ENCODE assay signal across 19 mouse cellular contexts in genomic region chr7:35124216-35124615, GRCm38 (mm10). TPM values are rescaled to one million over a fixed set of nuclear protein-coding genes. Genes with fewer than 3 reads are reported as not detected.
DNase-seq lines count a peak whose midpoint lies in the region; ATAC-seq and TF ChIP-seq lines count a peak whose summit lies in the region.
"Had no signal": no experiment of that assay in that cellular context is flagged by ENCODE, and none has a peak within 500 bp of the region (broad histone marks: within the 10 kb centered on the region; RNA-seq: fewer than 3 reads in every experiment).

No protein-coding gene starts in this region.

- DNase-seq in liver, postnatal 0 days = no peak
- no peak for DNase-seq in liver
- peak; percentile 59 to 83 for DNase-seq in layer of hippocampus, adult 18-20 months (ENCODE audit: low spot score in 2 of 2)
- DNase-seq in cerebellum, postnatal 14 days = no peak
- DNase-seq in cerebellum, adult 9-10 months = no peak
- DNase-seq: adrenal gland, adult 2 months; cerebellum, adult 8-10 months; kidney, adult 8-10 months; lung, postnatal 10 days; retina, postnatal 1 day; thymus, adult 2 months had no signal

- ATAC-seq in forebrain, embryonic 15.5 days (replicated peaks) = no peak
- ATAC-seq in forebrain, embryonic 12.5 days (ENCODE audit: low FRiP score) = no peak
- ATAC-seq in liver, postnatal 0 days = no peak
- ATAC-seq: hindbrain, embryonic 16.5 days; midbrain, embryonic 16.5 days had no signal

- H3K9me3 ChIP-seq in forebrain, embryonic 15.5 days = no peaks in the 10 kb centered on the region
- H3K9me3 ChIP-seq in forebrain, embryonic 12.5 days = no peaks in the 10 kb centered on the region
- no peaks in the 10 kb centered on the region for H3K9me3 ChIP-seq in liver, postnatal 0 days (ENCODE audit: low read length)
- H3K9me3 ChIP-seq: heart, embryonic 12.5 days had no signal

- H3K27ac ChIP-seq in forebrain, embryonic 15.5 days (replicated peaks) = peak overlapping the region; percentile 29; the same call in 1 of the 2 replicates
- no peak overlapping the region for H3K27ac ChIP-seq in forebrain, embryonic 12.5 days
- H3K27ac ChIP-seq in liver, postnatal 0 days (ENCODE audit: low read depth) = peak overlapping the region; percentile 49; the same call in 1 of the 2 replicates
- H3K27ac ChIP-seq in macrophage = peak overlapping the region; percentile 40

- no peak overlapping the region for H3K4me2 ChIP-seq in forebrain, embryonic 15.5 days (replicated peaks)
- H3K4me2 ChIP-seq in forebrain, embryonic 12.5 days = no peak overlapping the region
- H3K4me2 ChIP-seq in liver, postnatal 0 days (ENCODE audit: low read depth, low read length) = no peak overlapping the region
- H3K4me2 ChIP-seq: heart, embryonic 12.5 days had no signal

- no peak overlapping the region for H3K9ac ChIP-seq in forebrain, embryonic 15.5 days (replicated peaks)
- no peak overlapping the region for H3K9ac ChIP-seq in forebrain, embryonic 12.5 days
- H3K9ac ChIP-seq in liver, postnatal 0 days (replicated peaks) = no peak overlapping the region
- H3K9ac ChIP-seq: heart, embryonic 12.5 days had no signal

- peaks cover 29% of the 10 kb centered on the region for H3K79me2 ChIP-seq in macrophage (ENCODE audit: inconsistent target)

- TF ChIP-seq CTCF in liver, postnatal 0 days (IDR thresholded peaks at IDR 0.05; ENCODE audit: low read depth) = no peak

- peaks cover 33% of the 10 kb centered on the region for H3K27me3 ChIP-seq in forebrain, embryonic 15.5 days
- peaks cover 63% of the 10 kb centered on the region for H3K27me3 ChIP-seq in forebrain, embryonic 12.5 days
- peaks cover 18% of the 10 kb centered on the region for H3K27me3 ChIP-seq in liver, postnatal 0 days (ENCODE audit: insufficient read depth, low read length)
- H3K27me3 ChIP-seq: CH12.LX had no signal

- no peaks in the 10 kb centered on the region for H3K36me3 ChIP-seq in forebrain, embryonic 15.5 days
- no peaks in the 10 kb centered on the region for H3K36me3 ChIP-seq in forebrain, embryonic 12.5 days (replicated peaks)
- H3K36me3 ChIP-seq in liver, postnatal 0 days (replicated peaks; ENCODE audit: insufficient read depth, low read length) = no peaks in the 10 kb centered on the region
- H3K36me3 ChIP-seq in macrophage (ENCODE audit: inconsistent target) = no peaks in the 10 kb centered on the region
- H3K36me3 ChIP-seq: heart, embryonic 12.5 days had no signal

- peaks cover 20% of the 10 kb centered on the region for H3K4me1 ChIP-seq in forebrain, embryonic 15.5 days
- peaks cover 16% of the 10 kb centered on the region for H3K4me1 ChIP-seq in forebrain, embryonic 12.5 days
- peaks cover 30% of the 10 kb centered on the region for H3K4me1 ChIP-seq in liver, postnatal 0 days (ENCODE audit: insufficient read depth)

- H3K4me3 ChIP-seq in forebrain, embryonic 15.5 days = no peak overlapping the region
- no peak overlapping the region for H3K4me3 ChIP-seq in forebrain, embryonic 12.5 days (replicated peaks)
- H3K4me3 ChIP-seq in liver, postnatal 0 days (ENCODE audit: low read depth, low read length) = no peak overlapping the region
- no peak overlapping the region for H3K4me3 ChIP-seq in macrophage (ENCODE audit: inconsistent target)
- H3K4me3 ChIP-seq: erythroblast, embryonic 14.5 days; heart, embryonic 12.5 days had no signal

- 45% methylated on average over 5 of the region's 5 CpGs for WGBS in forebrain, embryonic 15.5 days
- WGBS in forebrain, embryonic 12.5 days = 59% methylated on average over 5 of the region's 5 CpGs
- 70% methylated on average over 5 of the region's 5 CpGs for WGBS in liver, postnatal 0 days (ENCODE audit: insufficient replicate concordance)
- 93% methylated on average over 5 of the region's 5 CpGs for WGBS in macrophage (ENCODE audit: missing documents)

- no peak for TF ChIP-seq EP300 in liver, postnatal 0 days (IDR thresholded peaks at IDR 0.05; ENCODE audit: low read depth)

RNA-seq across cellular contexts. Expression of gene Cebpa, which starts 5.1 kb away (rescaled TPM):
- polyA plus RNA-seq in forebrain, embryonic 15.5 days (2015; fragmentation: Nextera tagmentation; extraction: Ambion mirVana) = 0.64 and 0.66 TPM in 2 replicates
- 0.58 and 1.1 TPM in 2 replicates for polyA plus RNA-seq in forebrain, embryonic 12.5 days (2016; fragmentation: Nextera tagmentation; extraction: Ambion mirVana)
- polyA plus RNA-seq in liver, postnatal 0 days (2015; fragmentation: Nextera tagmentation; extraction: Ambion mirVana) = 20.2 and 34.0 TPM in 2 replicates
- total RNA-seq in layer of hippocampus, adult 18-20 months (2021) = 10 to 100 TPM; 21.4 to 22.4 TPM
- 10 to 100 TPM in 6 of 26 experiments, 1 to 10 TPM in 20; 1.4 to 55.1 (median 3.8) TPM for total RNA-seq in macrophage (2018; cell fraction: chromatin; rRNA removed)
- total RNA-seq in macrophage (2018; cell fraction: cytosol; rRNA removed) = 100 to 1,000 TPM in 9 of 26 experiments, 10 to 100 TPM in 17; 13.7 to 217 (median 83.3) TPM
- 10 to 100 TPM in 24 of 26 experiments, 1 to 10 TPM in 2; 7.7 to 94.0 (median 33.4) TPM for total RNA-seq in macrophage (2018; cell fraction: nucleus; rRNA removed)
- polyA plus RNA-seq in macrophage (2018) = 58.4 to 104 TPM (median 95.9 TPM) in 3 replicates
- total RNA-seq: CH12.LX had no signal

Comparison
In these comparisons a context has a peak if more than half of its experiments do, and no peak if none do; other contexts are left out.
1. DNase-seq: peak in layer of hippocampus, adult 18-20 months (2 of 2); none in liver, postnatal 0 days (single experiment), liver (single experiment), cerebellum, postnatal 14 days (0 of 2) and cerebellum, adult 9-10 months (single experiment).
2. RNA of gene Cebpa, which starts 5.1 kb away (polyA plus RNA-seq): 58.4 to 104 TPM in macrophage and 20.2 to 34.0 TPM in liver, postnatal 0 days; 0.58 to 1.1 TPM in forebrain, embryonic 12.5 days and 0.64 to 0.66 TPM in forebrain, embryonic 15.5 days; every median in the first group is over 10 times any median in the second.